Mouse (Mus musculus) liver, embryonic 14.5 days (tissue): ENCODE data around the gene Grip1.

Experiments
- CTCF ChIP-seq: IDR thresholded peaks from 2 replicates; pipeline ENCODE4 v1.5.1; 2016; ENCODE audit warnings: antibody characterized with exemption, low read depth, control low read depth
- EP300 ChIP-seq: IDR thresholded peaks from 2 replicates; pipeline ENCODE4 v1.6.1; 2016; ENCODE audit warnings: antibody characterized with exemption, low read depth

GRCm38 (mm10) chr10:119496221-119496620 is 42.6 kb downstream of the Grip1 start:
- no peak for TF ChIP-seq CTCF
- TF ChIP-seq EP300, result no peak
